Mouse (Mus musculus): Measurements from ENCODE around the gene Fam19a3.

Gene Fam19a3

GRCm38 (mm10) chr3:104758869-104759268 is 22.8 kb downstream of the Fam19a3 start:
- DNase-seq, result no peak

DNA sequence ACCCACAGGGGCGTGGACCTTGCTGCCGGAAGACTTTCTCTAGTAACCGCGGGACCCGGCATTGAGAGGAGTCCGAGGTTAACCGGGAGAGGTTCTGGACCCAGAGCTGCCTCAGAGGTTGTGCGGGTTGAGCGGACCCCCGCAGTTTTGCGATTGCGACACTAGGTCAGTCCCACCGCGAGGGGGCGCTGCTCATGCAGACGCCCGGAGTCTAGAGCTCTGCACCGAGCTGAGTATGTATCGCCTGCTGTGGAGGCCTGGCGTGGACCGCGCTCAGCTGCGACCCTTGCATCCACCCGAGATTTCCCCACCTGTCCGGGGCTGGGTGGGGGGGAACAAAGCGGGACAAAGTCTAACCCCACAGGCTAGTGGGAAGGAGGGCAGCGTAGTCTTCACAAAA is 23.2 kb downstream of the Fam19a3 start:
- DNase-seq, result peak; percentile 91

DNA sequence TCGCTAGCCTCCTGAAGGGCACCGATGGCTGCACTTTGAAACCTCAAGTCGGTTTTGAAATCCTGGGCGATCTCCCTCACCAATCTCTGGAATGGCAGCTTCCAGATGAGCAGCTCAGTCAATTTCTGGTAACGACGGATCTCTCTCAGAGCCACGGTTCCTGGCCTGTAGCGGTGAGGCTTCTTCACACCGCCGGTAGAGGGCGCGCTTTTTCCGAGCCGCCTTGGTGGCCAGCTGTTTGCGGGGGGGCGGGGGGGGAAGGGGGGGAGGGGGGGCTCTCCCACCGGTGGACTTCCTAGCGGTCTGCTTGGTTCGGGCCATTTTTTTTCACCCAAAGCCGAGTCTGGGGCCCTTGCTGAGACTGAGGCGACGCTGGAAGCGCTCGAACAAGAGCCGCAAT is 28.8 kb downstream of the Fam19a3 start:
- peak; percentile 75 for DNase-seq

DNA sequence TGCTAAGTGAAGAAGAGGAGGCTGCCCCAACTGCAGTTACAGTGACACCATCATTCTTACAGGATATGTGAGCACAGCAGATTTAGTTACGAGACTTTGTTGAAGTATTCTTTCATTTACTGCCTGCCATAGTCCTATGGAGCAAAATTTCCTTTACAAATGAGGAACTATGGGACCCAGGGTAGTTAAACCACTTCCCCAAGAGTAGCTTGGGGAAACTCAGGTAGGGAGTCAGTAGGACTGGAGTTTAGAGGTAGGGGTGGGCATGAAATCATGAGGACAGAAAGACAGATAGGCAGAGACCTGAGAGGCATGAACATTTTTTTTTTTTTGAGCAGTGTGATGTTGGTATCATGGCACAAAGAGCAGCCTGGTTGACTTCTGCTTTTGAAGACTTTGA is 37.8 kb downstream of the Fam19a3 start:
- no peak for DNase-seq

- DNase-seq, result no peak
Observed at GRCm38 (mm10) chr3:104743161-104743560, 38.5 kb downstream of the Fam19a3 start.

- no peak for DNase-seq
Observed at GRCm38 (mm10) chr3:104741954-104742353, 39.7 kb downstream of the Fam19a3 start.

DNA sequence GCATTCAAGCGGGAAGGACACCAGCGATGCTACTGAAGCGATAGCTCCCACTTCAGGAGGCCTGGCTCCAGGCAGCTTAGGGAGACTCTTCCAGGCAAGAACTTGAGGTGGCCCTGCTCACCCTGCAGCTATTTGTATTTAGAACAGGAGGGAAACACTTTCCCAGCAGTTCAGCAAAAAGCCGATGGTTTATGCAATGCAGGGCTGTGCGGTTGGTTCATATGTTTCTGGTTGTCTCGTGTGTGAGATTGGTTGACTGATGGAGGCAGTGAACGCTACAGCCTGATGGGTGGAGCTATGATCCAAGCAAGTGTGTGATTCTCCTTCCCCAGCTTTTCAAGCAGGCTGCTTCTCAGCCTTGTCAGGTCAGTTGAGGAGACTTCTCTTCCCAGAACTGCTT is 47.0 kb downstream of the Fam19a3 start:
- no peak for DNase-seq

GRCm38 (mm10) chr3:104732907-104733306 is 48.7 kb downstream of the Fam19a3 start:
- DNase-seq, result no peak

GRCm38 (mm10) chr3:104729270-104729839 is 52.3 kb downstream of the Fam19a3 start:
- no peak for DNase-seq

Data from thymus, postnatal 4 days (tissue).